Mouse (Mus musculus): ENCODE measurements around the gene Rrbp1. TPM values are rescaled to one million over a fixed set of nuclear protein-coding genes. Genes with fewer than 3 reads are reported as not detected.

The Rrbp1 gene
- polyA plus RNA-seq, 1 experiment = 386 TPM

DNA sequence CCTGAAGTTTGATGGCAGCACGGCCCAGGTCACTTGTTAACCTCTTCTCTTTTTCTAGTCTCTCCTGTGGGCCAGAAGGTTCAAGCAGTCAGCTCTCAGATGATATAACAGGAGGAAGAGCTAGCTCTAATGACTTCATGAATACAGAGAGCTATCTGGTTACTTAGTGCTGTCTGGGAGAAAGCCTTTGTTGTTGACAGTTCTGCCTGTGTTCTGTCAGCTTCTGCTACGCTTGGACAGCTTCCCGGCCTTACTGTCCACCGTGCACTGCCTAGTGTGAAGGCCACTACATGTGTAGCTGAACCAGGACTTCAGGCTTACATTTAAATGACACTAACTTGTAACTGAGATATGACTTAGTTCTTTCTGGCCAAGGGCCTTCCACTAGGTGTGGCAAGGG lies 62.6 kb downstream of the Rrbp1 start:
- peaks cover 100% of the 10 kb centered on the region for H3K36me3 ChIP-seq (replicated peaks; ENCODE audit: low read length)

DNA sequence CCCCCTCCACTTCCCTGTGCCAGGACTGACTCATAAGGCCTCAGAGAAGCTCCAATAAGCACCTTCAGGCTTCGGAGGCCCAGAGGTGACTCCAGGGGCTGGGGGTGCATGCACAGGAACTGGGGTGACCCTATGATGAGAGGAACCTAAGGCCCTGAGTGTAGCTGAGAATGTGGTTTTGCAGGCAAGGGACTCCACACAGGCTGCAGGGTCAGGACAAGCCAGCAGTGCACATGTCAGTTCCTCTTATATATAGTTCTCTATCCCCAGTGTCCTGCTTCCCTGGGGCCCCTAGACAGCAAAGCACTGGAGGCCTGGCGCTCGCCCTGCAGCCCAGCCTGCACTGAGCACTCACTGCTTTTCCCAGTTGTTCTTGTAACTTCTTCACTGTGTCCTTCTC lies 63.1 kb downstream of the Rrbp1 start:
- H3K36me3 ChIP-seq (replicated peaks; ENCODE audit: low read length) = peaks cover 100% of the 10 kb centered on the region
- TF ChIP-seq GATA1 (IDR thresholded peaks at IDR 0.05; ENCODE audit: borderline replicate concordance, low read length) = no peak
- no peak for TF ChIP-seq FLI1 (IDR thresholded peaks at IDR 0.05; ENCODE audit: low read length)
- no peaks in the 10 kb centered on the region for H3K9me3 ChIP-seq
- no peaks in the 10 kb centered on the region for H3K27me3 ChIP-seq (replicated peaks)
- H3K4me3 ChIP-seq (replicated peaks) = no peak overlapping the region
- H3K4me1 ChIP-seq = peaks cover 35% of the 10 kb centered on the region

More for the DNA sequence above, 62.6 kb downstream of the Rrbp1 start:
- Histone ChIP-seq H3K27me3 (replicated peaks) (no peaks in the 10 kb centered on the region), H3K9me3 (no peaks in the 10 kb centered on the region), H3K4me3 (replicated peaks) (no peak overlapping the region), H3K4me1 (peaks cover 37% of the 10 kb centered on the region)
- TF ChIP-seq FLI1 (IDR thresholded peaks at IDR 0.05; ENCODE audit: low read length) = no peak
- no peak for TF ChIP-seq GATA1 (IDR thresholded peaks at IDR 0.05; ENCODE audit: borderline replicate concordance, low read length)

DNA sequence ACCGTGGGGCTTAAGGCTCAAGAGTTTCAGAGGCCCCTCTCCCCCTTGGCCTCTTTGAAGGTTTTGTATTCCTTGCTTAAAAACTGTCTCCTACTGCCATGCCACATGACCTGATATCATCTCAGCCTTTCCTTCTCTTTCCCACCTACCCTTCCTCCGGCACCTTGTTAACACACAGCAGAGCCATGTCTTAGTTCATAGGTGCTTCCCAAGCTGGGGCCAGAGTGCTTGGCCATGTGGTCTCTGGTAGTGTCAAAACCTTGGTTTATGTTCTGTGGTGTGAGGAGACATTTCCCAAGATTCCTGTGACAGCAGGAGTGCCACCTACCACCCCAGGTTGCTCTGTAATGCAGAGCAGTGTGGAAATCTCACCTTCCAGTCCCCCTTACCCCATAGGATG lies 64.7 kb downstream of the Rrbp1 start:
- Histone ChIP-seq H3K27me3 (replicated peaks) (no peaks in the 10 kb centered on the region), H3K4me3 (replicated peaks) (no peak overlapping the region), H3K4me1 (peaks cover 23% of the 10 kb centered on the region), H3K9me3 (no peaks in the 10 kb centered on the region), H3K36me3 (replicated peaks; ENCODE audit: low read length) (peaks cover 97% of the 10 kb centered on the region)
- no peak for TF ChIP-seq GATA1 (IDR thresholded peaks at IDR 0.05; ENCODE audit: borderline replicate concordance, low read length)
- no peak for TF ChIP-seq FLI1 (IDR thresholded peaks at IDR 0.05; ENCODE audit: low read length)

DNA sequence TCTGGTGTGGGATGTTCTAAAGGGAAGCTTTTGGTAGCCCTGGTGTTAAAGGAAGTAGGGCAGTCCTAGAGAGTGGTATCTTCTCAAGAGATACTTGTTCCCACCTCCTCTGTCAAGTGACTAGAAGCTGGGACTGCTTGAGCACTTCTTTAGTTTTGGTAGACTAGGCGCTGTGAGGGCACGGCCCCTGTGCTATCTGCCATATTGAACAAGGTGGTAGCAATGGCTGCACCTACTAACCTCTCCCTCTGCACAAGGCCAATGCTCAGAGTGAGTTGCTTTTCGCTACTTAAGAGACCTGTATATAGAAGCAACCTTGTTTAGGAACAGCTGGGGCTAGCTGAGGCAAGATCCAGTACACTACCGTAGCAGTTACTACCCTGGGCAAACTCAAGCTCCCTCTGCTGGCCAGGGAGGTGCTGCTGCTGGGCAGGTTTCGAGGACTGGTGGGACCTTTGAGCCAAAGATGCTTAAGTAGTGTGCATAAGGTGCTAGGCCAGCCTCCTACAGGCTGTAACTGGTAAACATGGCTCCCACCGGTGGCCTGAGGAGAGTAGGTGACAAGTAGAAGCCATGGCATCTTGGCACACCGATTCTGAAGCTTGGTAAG lies 65.5 kb downstream of the Rrbp1 start:
- Histone ChIP-seq H3K4me3 (replicated peaks) (no peak overlapping the region), H3K9me3 (no peaks in the 10 kb centered on the region), H3K27me3 (replicated peaks) (no peaks in the 10 kb centered on the region), H3K4me1 (peaks cover 23% of the 10 kb centered on the region), H3K36me3 (replicated peaks; ENCODE audit: low read length) (peaks cover 97% of the 10 kb centered on the region)
- TF ChIP-seq GATA1 (IDR thresholded peaks at IDR 0.05; ENCODE audit: borderline replicate concordance, low read length) = no peak
- TF ChIP-seq FLI1 (IDR thresholded peaks at IDR 0.05; ENCODE audit: low read length) = no peak

DNA sequence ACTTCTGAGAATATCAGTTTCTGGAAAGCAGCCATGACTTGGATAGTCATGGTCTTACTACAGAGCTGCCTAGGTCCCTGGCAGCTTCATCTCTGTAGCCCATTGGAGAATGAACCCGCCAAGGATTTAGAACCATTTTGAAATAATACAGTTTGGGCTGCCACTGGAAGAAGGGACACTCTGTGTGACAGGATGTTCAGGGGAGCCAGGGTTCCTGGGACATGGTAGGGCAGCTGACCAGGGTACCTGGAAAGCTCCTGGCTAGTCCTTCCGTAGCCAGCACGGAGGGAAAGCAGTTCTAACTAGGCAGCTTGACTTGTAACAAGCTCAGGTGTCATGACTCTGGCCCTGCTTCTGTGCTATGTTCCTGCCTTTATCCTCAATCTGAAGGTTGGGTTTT lies 66.3 kb downstream of the Rrbp1 start:
- H3K27me3 ChIP-seq (replicated peaks) = no peaks in the 10 kb centered on the region
- H3K4me1 ChIP-seq = peaks cover 26% of the 10 kb centered on the region
- H3K4me3 ChIP-seq (replicated peaks) = no peak overlapping the region
- TF ChIP-seq FLI1 (IDR thresholded peaks at IDR 0.05; ENCODE audit: low read length) (no peak), GATA1 (IDR thresholded peaks at IDR 0.05; ENCODE audit: borderline replicate concordance, low read length) (no peak)
- peaks cover 97% of the 10 kb centered on the region for H3K36me3 ChIP-seq (replicated peaks; ENCODE audit: low read length)
- no peaks in the 10 kb centered on the region for H3K9me3 ChIP-seq

DNA sequence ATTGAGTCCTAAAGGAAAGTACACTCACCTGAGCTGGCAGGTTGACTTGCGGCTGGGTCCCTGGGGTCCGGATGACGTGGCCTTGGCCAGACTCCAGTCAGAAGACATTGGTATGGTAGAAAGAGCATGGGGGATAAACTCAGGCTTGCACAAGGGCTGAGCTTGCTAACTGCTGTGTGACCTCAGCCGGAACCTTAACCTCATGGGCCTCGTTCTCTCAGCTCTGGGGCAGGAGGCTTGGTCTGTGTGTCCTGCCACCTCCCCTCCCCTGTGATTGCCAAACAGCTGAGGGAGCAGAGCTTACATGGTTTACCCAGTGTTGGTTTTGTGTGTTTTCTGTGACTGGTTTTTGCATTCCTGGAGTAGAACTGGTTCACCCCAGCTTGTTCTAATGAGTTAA lies 70.7 kb downstream of the Rrbp1 start:
- TF ChIP-seq FLI1 (IDR thresholded peaks at IDR 0.05; ENCODE audit: low read length) (no peak), GATA1 (IDR thresholded peaks at IDR 0.05; ENCODE audit: borderline replicate concordance, low read length) (no peak)
- no peaks in the 10 kb centered on the region for H3K9me3 ChIP-seq
- H3K4me1 ChIP-seq = peaks cover 27% of the 10 kb centered on the region
- no peak overlapping the region for H3K4me3 ChIP-seq (replicated peaks)
- H3K36me3 ChIP-seq (replicated peaks; ENCODE audit: low read length) = peaks cover 74% of the 10 kb centered on the region
- H3K27me3 ChIP-seq (replicated peaks) = no peaks in the 10 kb centered on the region

DNA sequence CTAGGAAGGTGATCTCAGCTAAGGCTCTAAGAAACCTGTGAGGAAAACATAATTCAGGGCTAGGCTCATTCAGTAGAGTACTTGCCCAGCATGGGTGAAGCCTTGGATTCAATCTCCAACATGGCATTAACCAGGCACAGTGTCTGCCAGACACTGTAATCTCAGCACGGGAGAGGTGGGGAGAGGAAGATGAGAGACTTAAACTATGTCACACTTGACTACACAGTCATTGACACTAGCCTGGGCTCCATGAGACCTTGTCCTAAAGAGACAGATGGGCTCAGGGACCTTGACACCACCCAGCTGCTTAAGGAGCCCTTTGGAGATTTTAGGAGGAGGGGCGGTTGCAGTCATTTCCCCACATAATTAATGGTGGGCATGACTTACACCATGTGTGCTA lies 73.2 kb downstream of the Rrbp1 start:
- H3K4me1 ChIP-seq = peaks cover 34% of the 10 kb centered on the region
- H3K36me3 ChIP-seq (replicated peaks; ENCODE audit: low read length) = peaks cover 64% of the 10 kb centered on the region
- H3K4me3 ChIP-seq (replicated peaks) = no peak overlapping the region
- H3K27me3 ChIP-seq (replicated peaks) = no peaks in the 10 kb centered on the region
- TF ChIP-seq FLI1 (IDR thresholded peaks at IDR 0.05; ENCODE audit: low read length) (no peak), GATA1 (IDR thresholded peaks at IDR 0.05; ENCODE audit: borderline replicate concordance, low read length) (no peak)
- H3K9me3 ChIP-seq = no peaks in the 10 kb centered on the region

DNA sequence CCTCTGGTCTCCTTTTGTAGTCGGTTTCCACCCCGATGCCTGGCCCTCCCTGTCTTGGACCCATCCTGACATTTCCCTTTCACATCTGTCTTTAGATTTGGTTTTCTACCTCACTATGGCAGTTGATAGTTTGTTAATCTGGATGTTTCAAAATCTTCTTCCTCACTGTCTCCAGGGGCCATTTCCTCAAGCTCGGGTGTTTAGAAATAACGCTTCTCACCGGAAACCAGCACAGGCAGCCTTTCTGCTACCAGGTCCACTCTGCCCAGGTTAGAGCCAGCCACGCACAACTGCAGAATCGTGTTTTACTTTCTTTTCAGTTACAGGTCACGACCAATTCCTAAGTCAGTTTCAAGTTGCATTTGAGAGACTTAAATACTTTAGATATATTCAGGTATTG lies 76.6 kb downstream of the Rrbp1 start:
- TF ChIP-seq GATA1 (IDR thresholded peaks at IDR 0.05; ENCODE audit: borderline replicate concordance, low read length) (no peak), FLI1 (IDR thresholded peaks at IDR 0.05; ENCODE audit: low read length) (no peak)
- Histone ChIP-seq H3K27me3 (replicated peaks) (no peaks in the 10 kb centered on the region), H3K4me3 (replicated peaks) (no peak overlapping the region)

DNA sequence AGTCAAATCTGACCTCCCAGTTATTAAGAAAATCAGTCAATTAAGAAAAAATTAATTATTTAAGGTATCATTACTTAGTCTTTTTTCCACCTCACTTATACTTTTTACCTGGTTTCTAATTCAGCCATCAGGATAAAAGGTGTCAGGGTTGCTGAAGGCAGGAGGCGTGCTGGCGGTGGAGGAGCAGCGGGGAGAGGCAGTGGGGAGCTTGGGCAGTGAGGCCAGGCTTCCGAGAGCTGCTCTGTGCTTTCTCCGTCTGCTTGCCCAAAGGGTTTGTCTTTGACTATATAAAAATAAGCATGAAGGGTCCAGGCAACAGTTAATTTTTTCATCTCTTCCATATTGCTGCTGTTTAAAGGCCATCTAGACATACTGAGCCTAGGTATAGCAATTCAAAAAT lies 77.5 kb downstream of the Rrbp1 start:
- TF ChIP-seq GATA1 (IDR thresholded peaks at IDR 0.05; ENCODE audit: borderline replicate concordance, low read length) = no peak
- no peak for TF ChIP-seq FLI1 (IDR thresholded peaks at IDR 0.05; ENCODE audit: low read length)
- H3K4me1 ChIP-seq = peaks cover 56% of the 10 kb centered on the region
- H3K36me3 ChIP-seq (replicated peaks; ENCODE audit: low read length) = peaks cover 28% of the 10 kb centered on the region
- H3K4me3 ChIP-seq (replicated peaks) = no peak overlapping the region
- no peaks in the 10 kb centered on the region for H3K27me3 ChIP-seq (replicated peaks)
- no peaks in the 10 kb centered on the region for H3K9me3 ChIP-seq

More for the DNA sequence above, 76.6 kb downstream of the Rrbp1 start:
- Histone ChIP-seq H3K9me3 (no peaks in the 10 kb centered on the region), H3K4me1 (peaks cover 52% of the 10 kb centered on the region), H3K36me3 (replicated peaks; ENCODE audit: low read length) (peaks cover 37% of the 10 kb centered on the region)

DNA sequence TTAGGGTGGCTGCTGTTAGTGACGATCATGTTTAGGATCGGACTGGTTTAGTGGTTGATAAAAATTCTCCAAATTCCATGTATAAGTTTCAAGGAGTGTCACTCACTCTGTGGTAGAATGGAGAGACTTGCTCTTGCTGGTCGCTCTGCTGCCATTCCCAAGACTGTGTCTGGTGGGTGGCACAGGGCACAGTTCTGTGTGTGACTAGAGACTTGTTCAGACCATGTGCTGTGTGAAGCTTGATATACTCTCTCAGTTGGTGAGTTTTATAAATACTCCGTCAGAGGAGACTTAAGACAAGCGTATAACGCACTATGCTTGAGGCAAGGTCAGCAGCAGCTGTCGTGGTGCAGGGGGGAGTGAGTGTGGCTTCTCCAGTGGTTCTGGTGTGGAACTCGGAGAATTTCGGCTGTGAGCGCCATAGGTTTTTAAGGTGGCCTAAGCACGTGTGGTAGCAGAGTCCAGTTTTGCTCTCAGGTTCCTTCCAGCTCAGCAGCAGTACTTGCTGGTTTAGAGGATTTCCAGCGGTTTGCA lies 78.7 kb downstream of the Rrbp1 start:
- no peaks in the 10 kb centered on the region for H3K27me3 ChIP-seq (replicated peaks)
- peaks cover 23% of the 10 kb centered on the region for H3K36me3 ChIP-seq (replicated peaks; ENCODE audit: low read length)
- H3K9me3 ChIP-seq = no peaks in the 10 kb centered on the region
- peaks cover 48% of the 10 kb centered on the region for H3K4me1 ChIP-seq
- H3K4me3 ChIP-seq (replicated peaks) = no peak overlapping the region
- TF ChIP-seq GATA1 (IDR thresholded peaks at IDR 0.05; ENCODE audit: borderline replicate concordance, low read length) = no peak
- TF ChIP-seq FLI1 (IDR thresholded peaks at IDR 0.05; ENCODE audit: low read length) = no peak
